Mouse (Mus musculus) thymus, postnatal 36 days (tissue): ENCODE data around the gene 4930404H24Rik.
"Not testable (repeated sequence)": the region's sequence is repeated elsewhere in the genome, so short reads cannot be mapped to it uniquely, and the experiment has no call there.

Source experiments
- DNase-seq, 2 experiments: peaks; one replicate each; pipeline ENCODE4 v3.0.0; 2022; ENCODE audit warnings: mixed read lengths in 2 of 2

The 4930404H24Rik gene

GRCm38 (mm10) chr2:153479486-153479885 is 13.1 kb upstream of the 4930404H24Rik start:
- DNase-seq = no peak

GRCm38 (mm10) chr2:153481108-153481860 is 11.3 kb upstream of the 4930404H24Rik start:
- no peak for DNase-seq

GRCm38 (mm10) chr2:153481861-153482120 is 10.8 kb upstream of the 4930404H24Rik start:
- DNase-seq = no peak

GRCm38 (mm10) chr2:153483118-153483983 is 9.2 kb upstream of the 4930404H24Rik start:
- DNase-seq = peak; percentile 36 to 56

GRCm38 (mm10) chr2:153484071-153484470 is 8.5 kb upstream of the 4930404H24Rik start:
- no peak for DNase-seq

- no peak for DNase-seq
These were observed 2.5 kb upstream of the 4930404H24Rik start for GRCm38 (mm10) chr2:153490116-153490515.

- no peak for DNase-seq
These were observed 1.6 kb upstream of the 4930404H24Rik start for GRCm38 (mm10) chr2:153490940-153491339.

- no peak for DNase-seq
These were observed 945 bp upstream of the 4930404H24Rik start for GRCm38 (mm10) chr2:153491512-153492178.

GRCm38 (mm10) chr2:153492179-153492517 is 442 bp upstream of the 4930404H24Rik start:
- DNase-seq = no peak

- no peak for DNase-seq
These were observed 772 bp downstream of the 4930404H24Rik start for GRCm38 (mm10) chr2:153493393-153493731.

GRCm38 (mm10) chr2:153493781-153494292 is 1.2 kb downstream of the 4930404H24Rik start:
- DNase-seq = peak; percentile 55 to 76

- peak; percentile 50 to 70 for DNase-seq
These were observed 1.8 kb downstream of the 4930404H24Rik start for GRCm38 (mm10) chr2:153494293-153494811.

GRCm38 (mm10) chr2:153495391-153495790 is 2.8 kb downstream of the 4930404H24Rik start:
- DNase-seq = not testable (repeated sequence)

- DNase-seq = peak; percentile 50 to 60
These were observed 3.2 kb downstream of the 4930404H24Rik start for GRCm38 (mm10) chr2:153495818-153496217.

- DNase-seq = no peak
These were observed 3.7 kb downstream of the 4930404H24Rik start for GRCm38 (mm10) chr2:153496301-153496700.

- no peak for DNase-seq
These were observed 4.3 kb downstream of the 4930404H24Rik start for GRCm38 (mm10) chr2:153496898-153497297.

GRCm38 (mm10) chr2:153499154-153499553 is 6.6 kb downstream of the 4930404H24Rik start:
- no peak for DNase-seq

- DNase-seq = no peak
These were observed 13.8 kb downstream of the 4930404H24Rik start for GRCm38 (mm10) chr2:153506385-153506784.

GRCm38 (mm10) chr2:153507969-153508368 is 15.4 kb downstream of the 4930404H24Rik start:
- no peak for DNase-seq

- no peak for DNase-seq
These were observed 15.8 kb downstream of the 4930404H24Rik start for GRCm38 (mm10) chr2:153508405-153508804.

GRCm38 (mm10) chr2:153509211-153510029 is 16.8 kb downstream of the 4930404H24Rik start:
- no peak for DNase-seq

GRCm38 (mm10) chr2:153510136-153510535 is 17.5 kb downstream of the 4930404H24Rik start:
- DNase-seq = no peak
